Mouse (Mus musculus): ENCODE measurements around the gene Shisa4. TPM values are rescaled to one million over a fixed set of nuclear protein-coding genes. Genes with fewer than 3 reads are reported as not detected.
A peak's percentile ranks its signal among the peaks of the same experiment; 100 is the strongest.
"Not testable (repeated sequence)": the region's sequence is repeated elsewhere in the genome, so short reads cannot be mapped to it uniquely, and the experiment has no call there.

The Shisa4 gene
- polyA plus RNA-seq, 1 experiment from 2014 or later = 43.7 TPM

- not testable (repeated sequence) for H3K4me1 ChIP-seq (replicated peaks); H3K27me3 ChIP-seq; H3K9ac ChIP-seq (replicated peaks); ATAC-seq (ENCODE audit: insufficient number of reproducible peaks, insufficient read depth, low FRiP score, low TSS enrichment, low read depth); H3K9me3 ChIP-seq; H3K4me3 ChIP-seq (replicated peaks); H3K27ac ChIP-seq; H3K4me2 ChIP-seq
- WGBS = 59% methylated on average over 6 of the region's 6 CpGs
- peaks cover 49% of the 10 kb centered on the region for H3K36me3 ChIP-seq
Measured at GRCm38 (mm10) chr1:135381560-135381959, 6.5 kb upstream of the Shisa4 start.

GRCm38 (mm10) chr1:135380071-135380991, 5.3 kb upstream of the Shisa4 start:
- Histone ChIP-seq H3K4me1 (replicated peaks) (peaks cover 2% of the 10 kb centered on the region), H3K27ac (no peak overlapping the region), H3K4me3 (replicated peaks) (no peak overlapping the region), H3K9me3 (no peaks in the 10 kb centered on the region), H3K4me2 (no peak overlapping the region), H3K36me3 (peaks cover 37% of the 10 kb centered on the region), H3K27me3 (no peaks in the 10 kb centered on the region), H3K9ac (replicated peaks) (no peak overlapping the region)
- WGBS = 79% methylated on average over 15 of the region's 15 CpGs
- no peak for ATAC-seq (ENCODE audit: insufficient number of reproducible peaks, insufficient read depth, low FRiP score, low TSS enrichment, low read depth)

- no peak for ATAC-seq (ENCODE audit: insufficient number of reproducible peaks, insufficient read depth, low FRiP score, low TSS enrichment, low read depth)
- Histone ChIP-seq H3K36me3 (peaks cover 24% of the 10 kb centered on the region), H3K27me3 (no peaks in the 10 kb centered on the region), H3K4me1 (replicated peaks) (peaks cover 8% of the 10 kb centered on the region), H3K4me2 (no peak overlapping the region), H3K9me3 (no peaks in the 10 kb centered on the region), H3K27ac (no peak overlapping the region), H3K9ac (replicated peaks) (no peak overlapping the region), H3K4me3 (replicated peaks) (no peak overlapping the region)
- WGBS = 47% methylated on average over 2 of the region's 2 CpGs
Measured at GRCm38 (mm10) chr1:135379048-135379447, 4.0 kb upstream of the Shisa4 start.

GRCm38 (mm10) chr1:135378576-135378975, 3.5 kb upstream of the Shisa4 start:
- H3K9ac ChIP-seq (replicated peaks) = no peak overlapping the region
- 63% methylated on average over 9 of the region's 9 CpGs for WGBS
- H3K4me2 ChIP-seq = no peak overlapping the region
- H3K27ac ChIP-seq = no peak overlapping the region
- peaks cover 19% of the 10 kb centered on the region for H3K36me3 ChIP-seq
- ATAC-seq (ENCODE audit: insufficient number of reproducible peaks, insufficient read depth, low FRiP score, low TSS enrichment, low read depth) = no peak
- peaks cover 11% of the 10 kb centered on the region for H3K4me1 ChIP-seq (replicated peaks)
- H3K9me3 ChIP-seq = no peaks in the 10 kb centered on the region
- no peak overlapping the region for H3K4me3 ChIP-seq (replicated peaks)
- H3K27me3 ChIP-seq = no peaks in the 10 kb centered on the region

GRCm38 (mm10) chr1:135374175-135374867, 716 bp downstream of the Shisa4 start:
- Histone ChIP-seq H3K4me2 (peak overlapping the region; percentile 78), H3K9ac (replicated peaks) (peak overlapping the region; percentile 88), H3K4me1 (replicated peaks) (peaks cover 28% of the 10 kb centered on the region), H3K4me3 (replicated peaks) (peak overlapping the region; percentile 69), H3K27me3 (no peaks in the 10 kb centered on the region), H3K27ac (peak overlapping the region; percentile 70), H3K9me3 (no peaks in the 10 kb centered on the region), H3K36me3 (peaks cover 13% of the 10 kb centered on the region; the same call in 1 of the 2 replicates)
- WGBS = under 1% methylated on average over 19 of the region's 19 CpGs
- ATAC-seq (ENCODE audit: insufficient number of reproducible peaks, insufficient read depth, low FRiP score, low TSS enrichment, low read depth) = peak; percentile 7

GRCm38 (mm10) chr1:135373171-135373677, 1.8 kb downstream of the Shisa4 start:
- no peak overlapping the region; the same call in 1 of the 2 replicates for H3K9ac ChIP-seq (replicated peaks)
- ATAC-seq (ENCODE audit: insufficient number of reproducible peaks, insufficient read depth, low FRiP score, low TSS enrichment, low read depth) = no peak

GRCm38 (mm10) chr1:135369415-135369814, 5.6 kb downstream of the Shisa4 start:
- Histone ChIP-seq H3K4me2 (no peak overlapping the region), H3K27ac (no peak overlapping the region), H3K4me3 (replicated peaks) (no peak overlapping the region)

More at GRCm38 (mm10) chr1:135373171-135373677, 1.8 kb downstream of the Shisa4 start:
- H3K4me3 ChIP-seq (replicated peaks) = no peak overlapping the region
- peak overlapping the region; percentile 26 for H3K4me2 ChIP-seq
- no peaks in the 10 kb centered on the region for H3K9me3 ChIP-seq
- H3K4me1 ChIP-seq (replicated peaks) = peaks cover 33% of the 10 kb centered on the region
- 64% methylated on average over 4 of the region's 4 CpGs for WGBS
- no peaks in the 10 kb centered on the region for H3K27me3 ChIP-seq
- H3K36me3 ChIP-seq = peaks cover 13% of the 10 kb centered on the region; the same call in 1 of the 2 replicates
- 0 out of 2 replicates have a peak overlapping the region, but pooled peaks have one; percentile 12 for H3K27ac ChIP-seq

GRCm38 (mm10) chr1:135368982-135369381, 6.1 kb downstream of the Shisa4 start:
- Histone ChIP-seq H3K27ac (no peak overlapping the region), H3K4me2 (peak overlapping the region; percentile 83), H3K9ac (replicated peaks) (0 out of 2 replicates have a peak overlapping the region, but pooled peaks have one; percentile 54), H3K4me3 (replicated peaks) (peak overlapping the region; percentile 46), H3K27me3 (no peaks in the 10 kb centered on the region), H3K36me3 (peaks cover 13% of the 10 kb centered on the region; the same call in 1 of the 2 replicates), H3K4me1 (replicated peaks) (peaks cover 24% of the 10 kb centered on the region), H3K9me3 (no peaks in the 10 kb centered on the region)
- WGBS = 8% methylated on average over 14 of the region's 14 CpGs
- ATAC-seq (ENCODE audit: insufficient number of reproducible peaks, insufficient read depth, low FRiP score, low TSS enrichment, low read depth) = 0 out of 2 replicates have a peak, but pooled peaks have one; percentile 17

More at GRCm38 (mm10) chr1:135369415-135369814, 5.6 kb downstream of the Shisa4 start:
- Histone ChIP-seq H3K9ac (replicated peaks) (no peak overlapping the region), H3K4me1 (replicated peaks) (peaks cover 27% of the 10 kb centered on the region), H3K27me3 (no peaks in the 10 kb centered on the region), H3K36me3 (peaks cover 13% of the 10 kb centered on the region; the same call in 1 of the 2 replicates), H3K9me3 (no peaks in the 10 kb centered on the region)
- 82% methylated on average over 5 of the region's 5 CpGs for WGBS
- no peak for ATAC-seq (ENCODE audit: insufficient number of reproducible peaks, insufficient read depth, low FRiP score, low TSS enrichment, low read depth)

GRCm38 (mm10) chr1:135368245-135368644, 6.8 kb downstream of the Shisa4 start:
- H3K9ac ChIP-seq (replicated peaks) = peak overlapping the region; percentile 54; the same call in 1 of the 2 replicates
- peak overlapping the region; percentile 83 for H3K4me2 ChIP-seq
- WGBS = under 1% methylated on average over 20 of the region's 20 CpGs
- H3K9me3 ChIP-seq = no peaks in the 10 kb centered on the region
- peaks cover 13% of the 10 kb centered on the region; the same call in 1 of the 2 replicates for H3K36me3 ChIP-seq
- no peaks in the 10 kb centered on the region for H3K27me3 ChIP-seq
- peaks cover 19% of the 10 kb centered on the region for H3K4me1 ChIP-seq (replicated peaks)
- H3K4me3 ChIP-seq (replicated peaks) = peak overlapping the region; percentile 46
- H3K27ac ChIP-seq = no peak overlapping the region
- ATAC-seq (ENCODE audit: insufficient number of reproducible peaks, insufficient read depth, low FRiP score, low TSS enrichment, low read depth) = peak; percentile 17; the same call in 1 of the 2 replicates

- H3K9ac ChIP-seq (replicated peaks) = no peak overlapping the region
- no peaks in the 10 kb centered on the region for H3K9me3 ChIP-seq
- peaks cover 12% of the 10 kb centered on the region; the same call in 1 of the 2 replicates for H3K4me1 ChIP-seq (replicated peaks)
- H3K4me2 ChIP-seq = no peak overlapping the region
- 79% methylated on average over 8 of the region's 8 CpGs for WGBS
- H3K27ac ChIP-seq = no peak overlapping the region
- no peaks in the 10 kb centered on the region for H3K27me3 ChIP-seq
- peaks cover 11% of the 10 kb centered on the region; the same call in 1 of the 2 replicates for H3K36me3 ChIP-seq
- H3K4me3 ChIP-seq (replicated peaks) = no peak overlapping the region
- no peak for ATAC-seq (ENCODE audit: insufficient number of reproducible peaks, insufficient read depth, low FRiP score, low TSS enrichment, low read depth)
Measured at GRCm38 (mm10) chr1:135367595-135367994, 7.4 kb downstream of the Shisa4 start.

Data from limb, embryonic 12.5 days (tissue).